Mouse (Mus musculus): ENCODE measurements at regions not wholly inside any gene's neighbourhood (a gene's known extent, or its start where the extent isn't known, plus 50 kb on each side); places are given as distances from the start of the nearest gene placed in this dataset.

DNA sequence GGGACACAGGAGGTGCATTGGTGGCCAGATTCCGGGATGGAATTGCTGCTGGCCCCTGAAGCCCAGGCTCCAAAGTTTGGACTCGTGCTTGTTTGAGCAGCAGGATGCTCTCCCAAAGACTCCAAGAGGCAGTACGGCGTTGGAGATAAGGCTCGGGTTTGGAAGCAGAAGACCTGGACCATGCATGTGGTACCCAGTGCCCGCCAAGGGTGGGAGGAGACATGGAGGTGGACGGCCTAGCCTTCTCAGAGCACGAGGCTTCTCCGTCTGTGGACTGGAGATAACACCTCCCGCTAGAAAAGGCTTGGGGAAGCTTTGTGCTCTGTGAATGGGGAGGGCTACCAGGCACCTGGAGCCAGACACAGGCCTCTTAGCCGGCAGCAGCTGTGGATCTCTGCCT lies 271.7 kb downstream of the Rps6kc1 start:
- no peak for TF ChIP-seq CTCF (conservative IDR thresholded peaks at IDR 0.05; ENCODE audit: insufficient read depth, insufficient read length, low read depth, low read length)
- TF ChIP-seq POLR2A (IDR thresholded peaks at IDR 0.05; ENCODE audit: low read depth, low read length), result no peak
